Mouse (Mus musculus): ENCODE measurements around the gene Tsfm. TPM values are rescaled to one million over a fixed set of nuclear protein-coding genes. Genes with fewer than 3 reads are reported as not detected.

Gene Tsfm
- total and polyA plus RNA-seq, 3 experiments = 53.0 to 88.9 (median 78.0) TPM

DNA sequence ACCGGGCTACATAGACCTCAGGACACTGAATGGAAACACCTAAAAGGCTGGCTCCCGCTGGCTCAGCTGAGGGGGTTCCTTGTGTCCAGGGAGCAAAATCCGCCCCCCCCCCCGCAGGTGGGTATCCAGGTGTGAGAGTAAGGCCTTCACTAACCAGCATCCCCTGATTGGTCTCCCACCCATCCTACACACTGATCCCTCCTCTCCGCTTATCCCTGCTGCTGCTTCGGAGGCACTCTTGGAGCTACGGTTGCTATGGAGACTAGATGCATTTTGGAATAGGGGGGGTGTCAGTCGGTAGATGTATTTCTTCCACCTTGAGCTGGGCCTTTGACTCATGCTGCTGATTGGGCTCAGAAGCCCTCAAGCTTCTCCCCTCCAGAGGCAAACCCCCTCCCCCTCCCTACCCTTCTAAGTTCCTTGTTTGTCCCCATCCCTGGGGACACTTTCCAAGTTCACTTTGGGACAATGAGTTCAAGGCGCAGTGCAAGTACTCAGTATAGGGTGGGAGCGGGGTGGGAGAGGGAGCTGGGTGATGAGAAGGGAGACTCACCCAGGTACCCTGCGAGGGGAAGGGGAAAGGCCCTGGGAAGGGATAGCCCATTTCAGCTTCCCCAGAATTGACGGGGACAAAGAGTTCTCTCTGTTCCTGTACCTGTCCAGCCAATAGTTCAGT is 47.5 kb upstream of the Tsfm start:
- peaks cover 9% of the 10 kb centered on the region for H3K79me2 ChIP-seq (replicated peaks; ENCODE audit: control insufficient read depth, extremely low read depth, insufficient read depth, poor library complexity, severe bottlenecking)
- no peak for DNase-seq (ENCODE audit: extremely low read depth)
- no peak overlapping the region for H3K4me3 ChIP-seq (replicated peaks in 1 of 3; ENCODE audit: low read depth in 2 of 3, low read length in 2 of 3, poor library complexity in 1 of 3)
- TF ChIP-seq GABPA (IDR thresholded peaks at IDR 0.05; ENCODE audit: insufficient replicate concordance, low read depth, low read length) = no peak
- no peak for TF ChIP-seq MAX (IDR thresholded peaks at IDR 0.05; ENCODE audit: low read length)
- TF ChIP-seq ETS1 (conservative IDR thresholded peaks at IDR 0.05; ENCODE audit: low read depth, low read length) = no peak
- no peak for TF ChIP-seq SIN3A (IDR thresholded peaks at IDR 0.05; ENCODE audit: low read length)
- no peak for TF ChIP-seq ZC3H11A (IDR thresholded peaks at IDR 0.05; ENCODE audit: low read depth, low read length)
- TF ChIP-seq USF2 (conservative IDR thresholded peaks at IDR 0.05; ENCODE audit: low read depth, low read length) = no peak
- no peak for TF ChIP-seq MEF2A (IDR thresholded peaks at IDR 0.05; ENCODE audit: borderline replicate concordance, low read depth, low read length)
- TF ChIP-seq MAZ (IDR thresholded peaks at IDR 0.05; ENCODE audit: low read depth, low read length) = no peak
- no peak for TF ChIP-seq MXI1 (IDR thresholded peaks at IDR 0.05; ENCODE audit: low read depth, low read length)
- no peak for TF ChIP-seq ELF1 (IDR thresholded peaks at IDR 0.05; ENCODE audit: low read depth, low read length)
- no peak for TF ChIP-seq UBTF (IDR thresholded peaks at IDR 0.05; ENCODE audit: low read depth, low read length)
- no peak for TF ChIP-seq PAX5 (IDR thresholded peaks at IDR 0.05; ENCODE audit: low read length)
- TF ChIP-seq TBP (conservative IDR thresholded peaks at IDR 0.05; ENCODE audit: low read depth, low read length) = no peak
- H3K9me3 ChIP-seq (replicated peaks; ENCODE audit: low read length) = no peaks in the 10 kb centered on the region
- peaks cover 22 to 56% of the 10 kb centered on the region in 2 experiments for H3K36me3 ChIP-seq (replicated peaks in 1 of 2; ENCODE audit: control insufficient read depth in 1 of 2, insufficient read depth in 1 of 2, low read length in 1 of 2)
- H3K4me1 ChIP-seq (ENCODE audit: control insufficient read depth in 1 of 2, insufficient read depth in 2 of 2) = peaks cover 4 to 20% of the 10 kb centered on the region in 2 experiments; a peak in 3 of 4 replicates
- H3K27ac ChIP-seq (ENCODE audit: insufficient read depth, low read depth) = no peak overlapping the region
- H3K27me3 ChIP-seq (replicated peaks) = no peaks in the 10 kb centered on the region
- no peak overlapping the region for H3K9ac ChIP-seq (ENCODE audit: insufficient read depth, low read depth)
- H3K4me2 ChIP-seq (ENCODE audit: insufficient read depth, low read depth, poor library complexity, severe bottlenecking) = no peak overlapping the region
- dilution Hi-C loops (cut with MboI; ENCODE audit: extremely low pct_ligation_motif_present, extremely low pct_unique_long_range_greater_than_20kb, low sequenced_read_pairs) = no loop called here
- in situ Hi-C loops (cut with MboI; ENCODE audit: low pct_ligation_motif_present, low pct_unique_long_range_greater_than_20kb, low sequenced_read_pairs) = no loop called here

DNA sequence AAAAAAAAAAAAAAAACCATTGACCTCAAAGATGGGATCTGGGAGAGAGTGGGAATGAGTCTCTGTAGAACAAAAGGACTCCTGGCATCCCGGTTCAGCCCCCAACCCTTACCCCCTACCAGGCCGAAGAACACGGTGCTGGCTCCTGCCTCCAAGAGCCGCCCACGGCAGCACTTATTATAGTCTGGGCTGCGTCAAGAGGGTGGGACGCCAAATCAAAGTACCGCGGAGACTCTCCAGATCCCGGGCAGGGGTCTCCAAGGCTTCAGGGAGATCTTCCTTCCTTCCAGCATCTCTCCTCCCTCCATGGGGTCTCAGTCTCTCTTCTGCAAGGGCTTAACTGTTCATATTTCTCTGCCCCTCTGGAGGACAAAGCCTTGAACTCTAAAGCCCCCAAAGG is 46.9 kb upstream of the Tsfm start:
- no peak overlapping the region for H3K27ac ChIP-seq (ENCODE audit: insufficient read depth, low read depth)
- peaks cover 9% of the 10 kb centered on the region for H3K79me2 ChIP-seq (replicated peaks; ENCODE audit: control insufficient read depth, extremely low read depth, insufficient read depth, poor library complexity, severe bottlenecking)
- H3K9ac ChIP-seq (ENCODE audit: insufficient read depth, low read depth) = no peak overlapping the region
- no peaks in the 10 kb centered on the region for H3K27me3 ChIP-seq (replicated peaks)
- H3K36me3 ChIP-seq (replicated peaks in 1 of 2; ENCODE audit: control insufficient read depth in 1 of 2, insufficient read depth in 1 of 2, low read length in 1 of 2) = peaks cover 16 to 49% of the 10 kb centered on the region in 2 experiments
- TF ChIP-seq EP300 (IDR thresholded peaks at IDR 0.05; ENCODE audit: low read length) = no peak
- TF ChIP-seq MAFK (IDR thresholded peaks at IDR 0.05; ENCODE audit: insufficient replicate concordance, low read length) = no peak
- no peak for TF ChIP-seq NRF1 (IDR thresholded peaks at IDR 0.05; ENCODE audit: low read depth, low read length)
- TF ChIP-seq POLR2A (IDR thresholded peaks at IDR 0.05; ENCODE audit: low read depth, low read length) = no peak
- no peak for TF ChIP-seq HCFC1 (IDR thresholded peaks at IDR 0.05; ENCODE audit: low read depth, low read length)
- no peak for TF ChIP-seq ETS1 (conservative IDR thresholded peaks at IDR 0.05; ENCODE audit: low read depth, low read length)
- TF ChIP-seq CHD1 (IDR thresholded peaks at IDR 0.05; ENCODE audit: low read depth, low read length) = no peak
- TF ChIP-seq MEF2A (IDR thresholded peaks at IDR 0.05; ENCODE audit: borderline replicate concordance, low read depth, low read length) = no peak
- TF ChIP-seq UBTF (IDR thresholded peaks at IDR 0.05; ENCODE audit: low read depth, low read length) = no peak
- no peak for TF ChIP-seq USF2 (conservative IDR thresholded peaks at IDR 0.05; ENCODE audit: low read depth, low read length)
- TF ChIP-seq ELF1 (IDR thresholded peaks at IDR 0.05; ENCODE audit: low read depth, low read length) = no peak
- H3K9me3 ChIP-seq (replicated peaks; ENCODE audit: low read length) = no peaks in the 10 kb centered on the region
- dilution Hi-C loops (cut with MboI; ENCODE audit: extremely low pct_ligation_motif_present, extremely low pct_unique_long_range_greater_than_20kb, low sequenced_read_pairs) = no loop called here
- H3K4me2 ChIP-seq (ENCODE audit: insufficient read depth, low read depth, poor library complexity, severe bottlenecking) = no peak overlapping the region
- peaks cover 4 to 20% of the 10 kb centered on the region in 2 experiments; a peak in 3 of 4 replicates for H3K4me1 ChIP-seq (ENCODE audit: control insufficient read depth in 1 of 2, insufficient read depth in 2 of 2)
- in situ Hi-C loops (cut with MboI; ENCODE audit: low pct_ligation_motif_present, low pct_unique_long_range_greater_than_20kb, low sequenced_read_pairs) = no loop called here
- no peak overlapping the region for H3K4me3 ChIP-seq (replicated peaks in 1 of 3; ENCODE audit: low read depth in 2 of 3, low read length in 2 of 3, poor library complexity in 1 of 3)
- DNase-seq (ENCODE audit: extremely low read depth) = no peak

All from CH12.LX (cell line).